Mouse (Mus musculus) adipose tissue, adult 10 weeks (tissue): ENCODE data around the gene Gm21637. TPM values are rescaled to one million over a fixed set of nuclear protein-coding genes. Genes with fewer than 3 reads are reported as not detected.

Experiments
- polyA plus RNA-seq: library from polyadenylated mRNA; stranded (reverse); fragments of 350-450 nt; fragmentation: Illumina TruSeq; extraction: RNeasy Lipid Tissue Mini Kit (QIAGEN cat#74804); gene quantifications from one replicate; pipeline ENCODE4 v1.2.3, GENCODE M21; 2014; ENCODE audit warnings: low read depth, low replicate concordance

Gene Gm21637
- not detected for polyA plus RNA-seq

GRCm38 (mm10) chrX:31961744-31962143, at the start of gene Gm21637:
TSS of gene Gm21637 (plus strand) at chrX:31962044.

Other genes with a start within 250 kb of the Gm21637 start
- not detected for gene Btbd35f25, start 244.9 kb upstream of the Gm21637 start, polyA plus RNA-seq
- gene Btbd35f22, start 85.8 kb downstream of the Gm21637 start, polyA plus RNA-seq, result not detected